ENCODE assay signal across 8 mouse cellular contexts in genomic region chr4:139233146-139233495, GRCm38 (mm10). TPM values are rescaled to one million over a fixed set of nuclear protein-coding genes. Genes with fewer than 3 reads are reported as not detected.
DNase-seq lines count a peak whose midpoint lies in the region; ATAC-seq and TF ChIP-seq lines count a peak whose summit lies in the region.
"Had no signal": no experiment of that assay in that cellular context is flagged by ENCODE, and none has a peak within 500 bp of the region (broad histone marks: within the 10 kb centered on the region; RNA-seq: fewer than 3 reads in every experiment).

No protein-coding gene starts in this region.

- no peak overlapping the region for H3K4me3 ChIP-seq in kidney, embryonic 15.5 days (replicated peaks)
- no peak overlapping the region for H3K4me3 ChIP-seq in ES-E14 (ENCODE audit: insufficient read depth in 1 of 2, low read depth in 1 of 2, low read length in 2 of 2, poor library complexity in 1 of 2, severe bottlenecking in 1 of 2)
- H3K4me3 ChIP-seq: liver, embryonic 15.5 days had no signal

- no peak overlapping the region for H3K27ac ChIP-seq in kidney, embryonic 15.5 days
- peak overlapping the region; percentile 54 for H3K27ac ChIP-seq in ES-E14 (ENCODE audit: insufficient read depth, low read depth, low read length, poor library complexity, severe bottlenecking)

- peaks cover 12% of the 10 kb centered on the region; the same call in 1 of the 2 replicates for H3K36me3 ChIP-seq in kidney, embryonic 15.5 days
- peaks cover 17% of the 10 kb centered on the region; the same call in 1 of the 2 replicates for H3K36me3 ChIP-seq in ES-E14 (ENCODE audit: control insufficient read depth, insufficient read depth, low read length, poor library complexity, severe bottlenecking)
- H3K36me3 ChIP-seq: liver, embryonic 15.5 days had no signal

- H3K4me2 ChIP-seq in kidney, embryonic 15.5 days, result no peak overlapping the region
- H3K4me2 ChIP-seq: liver, embryonic 15.5 days had no signal

- WGBS in kidney, embryonic 15.5 days, result 88% methylated on average over 7 of the region's 7 CpGs

- no peaks in the 10 kb centered on the region for H3K9me3 ChIP-seq in kidney, embryonic 15.5 days (replicated peaks)
- H3K9me3 ChIP-seq in ES-E14 (ENCODE audit: control insufficient read depth, insufficient read depth, low read depth, low read length), result no peaks in the 10 kb centered on the region
- H3K9me3 ChIP-seq: liver, embryonic 15.5 days had no signal

- no peaks in the 10 kb centered on the region for H3K27me3 ChIP-seq in kidney, embryonic 15.5 days
- H3K27me3 ChIP-seq: liver, embryonic 15.5 days had no signal

- in situ Hi-C loops in ES-E14 (cut with MboI; ENCODE audit: low sequenced_read_pairs in 2 of 2, unreplicated experiment in 2 of 2), result no loop called here

- ATAC-seq in kidney, embryonic 15.5 days (replicated peaks; ENCODE audit: low FRiP score), result no peak

- peaks cover 65% of the 10 kb centered on the region for H3K4me1 ChIP-seq in kidney, embryonic 15.5 days
- peaks cover 4 to 36% of the 10 kb centered on the region in 2 experiments; a peak in 3 of 4 replicates for H3K4me1 ChIP-seq in ES-E14 (ENCODE audit: control insufficient read depth in 2 of 2, insufficient read depth in 2 of 2, low read length in 2 of 2, poor library complexity in 1 of 2)

- no peak overlapping the region for H3K9ac ChIP-seq in kidney, embryonic 15.5 days
- peak overlapping the region; percentile 38; the same call in 1 of the 2 replicates for H3K9ac ChIP-seq in ES-E14 (ENCODE audit: insufficient read depth, low read depth, low read length, poor library complexity, severe bottlenecking)
- H3K9ac ChIP-seq: liver, embryonic 15.5 days had no signal

- DNase-seq in kidney, adult 18-20 months, result peak; percentile 55
- DNase-seq in 3134 (ENCODE audit: extremely low read depth, insufficient read length, low spot score) (peak; percentile 76), ES-E14 (ENCODE audit: low read depth, low spot score) (no peak)
- DNase-seq in kidney, postnatal 14 days, result peak; percentile 53
- DNase-seq in frontal cortex, postnatal 14 days (ENCODE audit: low spot score in 2 of 2), result no peak
- DNase-seq in urinary bladder, postnatal 25 days (ENCODE audit: low spot score), result no peak

TF ChIP-seq in ES-E14, 5 proteins besides CTCF, POLR2A, EP300 and RAD21:
- TF ChIP-seq ZC3H11A (IDR thresholded peaks at IDR 0.05; ENCODE audit: borderline replicate concordance, low read depth, low read length) (no peak), CHD2 (IDR thresholded peaks at IDR 0.05; ENCODE audit: low read depth, low read length) (no peak)

RNA-seq across cellular contexts. Expression of gene Capzb, which starts 40.4 kb away (rescaled TPM):
- 392 and 395 TPM in 2 replicates for polyA plus RNA-seq in kidney, embryonic 15.5 days (2015; fragmentation: Nextera tagmentation; extraction: Ambion mirVana)
- 86.7 and 111 TPM in 2 replicates for total RNA-seq in ES-E14 (2012; rRNA removed)

Comparison
In these comparisons a context has a peak if more than half of its experiments do, and no peak if none do; other contexts are left out.
1. DNase-seq: peak in kidney, adult 18-20 months (single experiment), 3134 (single experiment) and kidney, postnatal 14 days (single experiment); none in ES-E14 (single experiment), frontal cortex, postnatal 14 days (0 of 2) and urinary bladder, postnatal 25 days (single experiment).